Mouse (Mus musculus): ENCODE results near the gene Nipal4. TPM values are rescaled to one million over a fixed set of nuclear protein-coding genes. Genes with fewer than 3 reads are reported as not detected.

Gene Nipal4
- polyA plus RNA-seq (2015; fragmentation: Nextera tagmentation; extraction: Ambion mirVana): 0.33 and 0.51 TPM in 2 replicates

DNA sequence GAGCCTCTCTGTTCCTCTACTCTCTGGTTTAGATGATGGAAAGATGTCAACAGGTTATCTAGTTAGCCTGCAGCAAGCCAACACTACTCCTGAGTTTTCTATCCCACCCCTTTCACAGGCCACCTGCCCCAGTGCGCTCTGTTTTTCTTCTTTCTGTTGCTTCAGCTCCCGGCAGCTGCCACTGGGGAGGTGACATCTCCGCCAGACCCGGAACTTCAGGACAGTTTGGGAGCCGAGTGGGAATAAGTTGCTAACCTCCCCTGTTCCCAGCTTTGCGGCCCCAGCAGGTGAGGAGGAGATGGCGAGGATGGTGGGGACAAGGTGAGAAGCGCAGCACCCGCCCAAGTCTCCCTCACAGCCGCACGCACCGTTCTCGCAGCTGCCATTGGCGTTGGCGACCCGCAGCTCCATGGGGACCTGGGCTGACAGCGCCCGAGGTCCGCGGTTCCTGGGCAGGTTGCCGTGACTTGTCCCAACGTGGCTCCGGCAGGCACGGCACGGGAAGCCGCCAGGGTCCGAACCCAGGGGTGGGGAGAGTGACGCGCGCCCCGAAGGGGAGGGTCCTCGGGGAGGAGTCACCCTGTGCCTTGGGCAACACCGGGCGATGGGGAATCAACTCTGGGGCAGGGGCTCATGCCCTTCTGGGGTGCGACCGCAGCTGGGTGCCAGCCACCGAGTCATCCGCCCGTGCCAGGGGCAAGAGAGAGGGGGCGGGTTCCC is at the start of gene Nipal4:
Gene Nipal4, minus strand, starts transcription at position 643 of the 720 bp plus-strand sequence.

Other genes with a start within 250 kb of the Nipal4 start
- 3.9 and 4.9 TPM in 2 replicates for gene Lsm11, start 221.6 kb downstream of the Nipal4 start, polyA plus RNA-seq (2015; fragmentation: Nextera tagmentation; extraction: Ambion mirVana)
- 8.4 and 9.1 TPM in 2 replicates for gene Thg1l, start 211.0 kb downstream of the Nipal4 start, polyA plus RNA-seq (2015; fragmentation: Nextera tagmentation; extraction: Ambion mirVana)
- 0.10 TPM in 1 of 2 replicates, not detected in the other for gene Sox30, start 186.2 kb downstream of the Nipal4 start, polyA plus RNA-seq (2015; fragmentation: Nextera tagmentation; extraction: Ambion mirVana)
- gene Gm12166, start 114.2 kb downstream of the Nipal4 start, polyA plus RNA-seq (2015; fragmentation: Nextera tagmentation; extraction: Ambion mirVana): 6.7 and 8.5 TPM in 2 replicates
- 6.3 and 8.3 TPM in 2 replicates for gene Adam19, start 110.5 kb downstream of the Nipal4 start, polyA plus RNA-seq (2015; fragmentation: Nextera tagmentation; extraction: Ambion mirVana)
- gene Fndc9, start 69.0 kb upstream of the Nipal4 start, polyA plus RNA-seq (2015; fragmentation: Nextera tagmentation; extraction: Ambion mirVana): 0.23 and 0.24 TPM in 2 replicates
- 9.0 and 12.6 TPM in 2 replicates for gene Cyfip2, start 146.4 kb upstream of the Nipal4 start, polyA plus RNA-seq (2015; fragmentation: Nextera tagmentation; extraction: Ambion mirVana)
- gene Itk, start 223.0 kb upstream of the Nipal4 start, polyA plus RNA-seq (2015; fragmentation: Nextera tagmentation; extraction: Ambion mirVana): 0.22 and 0.78 TPM in 2 replicates
- not detected in 2 replicates for gene Fam71b, start 230.1 kb upstream of the Nipal4 start, polyA plus RNA-seq (2015; fragmentation: Nextera tagmentation; extraction: Ambion mirVana)